Mouse (Mus musculus) left cerebral cortex, postnatal 14 days (tissue): ENCODE measurements around the gene Pycr1. TPM values are rescaled to one million over a fixed set of nuclear protein-coding genes. Genes with fewer than 3 reads are reported as not detected.
A peak's percentile ranks its signal among the peaks of the same experiment; 100 is the strongest.

Experiments
- DNase-seq, 2 experiments: peaks; one replicate each; pipeline ENCODE4 v3.0.0; 2021 to 2022; ENCODE audit warnings: low spot score in 2 of 2, mixed read lengths in 1 of 2
- intact Hi-C: fragments of 180-260 bp; cut with DNase I; formaldehyde crosslinking; loops from one replicate; pipeline ENCODE4 v1.15.1; 2025
- total RNA-seq, 2 experiments: library from RNA; stranded (reverse); gene quantifications; 2 replicates each; pipeline ENCODE4 v1.2.3; 2021

Gene Pycr1
- total RNA-seq, 2 experiments from 2014 or later: 3.8 to 4.0 TPM

- intact Hi-C loops: no loop called here
- DNase-seq: peak in 1 of 2 experiments; percentile 1
Observed at GRCm38 (mm10) chr11:120630401-120630871, 13.1 kb downstream of the Pycr1 start.

- no peak for DNase-seq
- intact Hi-C loops: loop anchor here (5.0 kb wide), 1 partner anchor 82 kb away; the partner anchor contains the start of genes Cenpx and Lrrc45
Observed at GRCm38 (mm10) chr11:120629911-120630310, 13.7 kb downstream of the Pycr1 start.

- intact Hi-C loops: loop anchor here (5.0 kb wide), 1 partner anchor 83 kb away; the partner anchor contains the start of genes Cenpx and Lrrc45
- DNase-seq: no peak
Observed at GRCm38 (mm10) chr11:120629341-120629730, 14.2 kb downstream of the Pycr1 start.

- intact Hi-C loops: loop anchor here (5.0 kb wide), 1 partner anchor 84 kb away; the partner anchor contains the start of genes Cenpx and Lrrc45
- no peak for DNase-seq
Observed at GRCm38 (mm10) chr11:120628601-120629340, 14.8 kb downstream of the Pycr1 start.

GRCm38 (mm10) chr11:120627468-120628300 is 15.9 kb downstream of the Pycr1 start:
- intact Hi-C loops: loop anchor here (5.0 kb wide), 1 partner anchor 85 kb away; the partner anchor contains the start of genes Cenpx and Lrrc45
- DNase-seq: no peak

GRCm38 (mm10) chr11:120626785-120627467 is 16.6 kb downstream of the Pycr1 start:
- no peak for DNase-seq
- intact Hi-C loops: loop anchor here (5.0 kb wide), 1 partner anchor 85 kb away; the partner anchor contains the start of genes Cenpx and Lrrc45

- intact Hi-C loops: loop anchor here (5.0 kb wide), 1 partner anchor 87 kb away; the partner anchor contains the start of genes Cenpx and Lrrc45
Observed at GRCm38 (mm10) chr11:120625152-120625775, 18.3 kb downstream of the Pycr1 start, which contains the start of gene Sirt7. Gene Sirt7 (minus strand): TSS chr11:120625240.

GRCm38 (mm10) chr11:120624680-120625111 is 18.9 kb downstream of the Pycr1 start:
- intact Hi-C loops: loop anchor here (5.0 kb wide), 2 partner anchors 88 to 153 kb away; partner anchors contain the start of genes Cenpx and Lrrc45
- peak; percentile 83 to 89 for DNase-seq

More at GRCm38 (mm10) chr11:120625152-120625775, 18.3 kb downstream of the Pycr1 start, which contains the start of gene Sirt7:
- DNase-seq: no peak

GRCm38 (mm10) chr11:120623961-120624679 is 19.4 kb downstream of the Pycr1 start:
- peak; percentile 63 to 69 for DNase-seq
- intact Hi-C loops: loop anchor here (5.0 kb wide), 1 partner anchor 153 kb away; no protein-coding TSS in a partner anchor

GRCm38 (mm10) chr11:120622805-120623204 is 20.8 kb downstream of the Pycr1 start:
- intact Hi-C loops: loop anchor here (5.0 kb wide), 1 partner anchor 154 kb away; no protein-coding TSS in a partner anchor
- DNase-seq: no peak

GRCm38 (mm10) chr11:120620195-120620594 is 23.4 kb downstream of the Pycr1 start:
- intact Hi-C loops: loop anchor here (5.0 kb wide), 1 partner anchor 157 kb away; no protein-coding TSS in a partner anchor
- DNase-seq: no peak

GRCm38 (mm10) chr11:120618619-120619535 is 24.7 kb downstream of the Pycr1 start:
- no peak for DNase-seq
- intact Hi-C loops: loop anchor here (5.0 kb wide), 1 partner anchor 102 kb away; no protein-coding TSS in a partner anchor

- intact Hi-C loops: loop anchor here (5.0 kb wide), 1 partner anchor 100 kb away; no protein-coding TSS in a partner anchor
Observed at GRCm38 (mm10) chr11:120617519-120618112, 26.0 kb downstream of the Pycr1 start, which contains the start of gene Pcyt2. Gene Pcyt2 (minus strand): TSS chr11:120617936.

GRCm38 (mm10) chr11:120616617-120617294 is 26.8 kb downstream of the Pycr1 start:
- no peak for DNase-seq
- intact Hi-C loops: loop anchor here (5.0 kb wide), 1 partner anchor 99 kb away; no protein-coding TSS in a partner anchor

More at GRCm38 (mm10) chr11:120617519-120618112, 26.0 kb downstream of the Pycr1 start, which contains the start of gene Pcyt2:
- DNase-seq: peak; percentile 91 to 92

GRCm38 (mm10) chr11:120615606-120616203 is 27.9 kb downstream of the Pycr1 start:
- intact Hi-C loops: loop anchor here (5.0 kb wide), 1 partner anchor 98 kb away; no protein-coding TSS in a partner anchor
- no peak for DNase-seq
